Mouse (Mus musculus): ENCODE results near the gene Smdt1. TPM values are rescaled to one million over a fixed set of nuclear protein-coding genes. Genes with fewer than 3 reads are reported as not detected.

Gene Smdt1
- polyA plus RNA-seq, 1 experiment, result 432 TPM

Other genes with a start within 250 kb of the Smdt1 start
- 3.6 and 4.3 TPM in 2 replicates for gene Ccdc134, start 211.0 kb upstream of the Smdt1 start, polyA plus RNA-seq (2012; ENCODE audit: insufficient read depth, insufficient read length, missing spikeins)
- gene Srebf2, start 191.8 kb upstream of the Smdt1 start, polyA plus RNA-seq (2012; ENCODE audit: insufficient read depth, insufficient read length, missing spikeins), result 24.3 and 25.3 TPM in 2 replicates
- not detected in 2 replicates for gene Shisa8, start 126.1 kb upstream of the Smdt1 start, polyA plus RNA-seq (2012; ENCODE audit: insufficient read depth, insufficient read length, missing spikeins)
- gene Tnfrsf13c, start 114.6 kb upstream of the Smdt1 start, polyA plus RNA-seq (2012; ENCODE audit: insufficient read depth, insufficient read length, missing spikeins), result not detected in 2 replicates
- gene Cenpm, start 94.2 kb upstream of the Smdt1 start, polyA plus RNA-seq (2012; ENCODE audit: insufficient read depth, insufficient read length, missing spikeins), result not detected in 2 replicates
- not detected in 2 replicates for gene 1500009C09Rik, start 86.6 kb upstream of the Smdt1 start, polyA plus RNA-seq (2012; ENCODE audit: insufficient read depth, insufficient read length, missing spikeins)
- gene Sept3, start 64.1 kb upstream of the Smdt1 start, polyA plus RNA-seq (2012; ENCODE audit: insufficient read depth, insufficient read length, missing spikeins), result 0.28 TPM in 1 of 2 replicates, not detected in the other
- gene Wbp2nl, start 40.0 kb upstream of the Smdt1 start, polyA plus RNA-seq (2012; ENCODE audit: insufficient read depth, insufficient read length, missing spikeins), result not detected in 2 replicates
- 13.1 and 13.8 TPM in 2 replicates for gene Naga, start within 50 bp of the Smdt1 start, polyA plus RNA-seq (2012; ENCODE audit: insufficient read depth, insufficient read length, missing spikeins)
- 0.52 and 1.5 TPM in 2 replicates for gene Pheta2, start within 50 bp of the Smdt1 start, polyA plus RNA-seq (2012; ENCODE audit: insufficient read depth, insufficient read length, missing spikeins)
- gene Ndufa6, start 15.4 kb downstream of the Smdt1 start, polyA plus RNA-seq (2012; ENCODE audit: insufficient read depth, insufficient read length, missing spikeins), result 2,100 and 2,481 TPM in 2 replicates
- gene Cyp2d22, start 41.3 kb downstream of the Smdt1 start, polyA plus RNA-seq (2012; ENCODE audit: insufficient read depth, insufficient read length, missing spikeins), result 29.8 and 37.1 TPM in 2 replicates
- gene Cyp2d11, start 55.1 kb downstream of the Smdt1 start, polyA plus RNA-seq (2012; ENCODE audit: insufficient read depth, insufficient read length, missing spikeins), result not detected in 2 replicates
- not detected in 2 replicates for gene Cyp2d10, start 68.2 kb downstream of the Smdt1 start, polyA plus RNA-seq (2012; ENCODE audit: insufficient read depth, insufficient read length, missing spikeins)
- 1.3 TPM in 1 of 2 replicates, not detected in the other for gene Cyp2d9, start 94.5 kb downstream of the Smdt1 start, polyA plus RNA-seq (2012; ENCODE audit: insufficient read depth, insufficient read length, missing spikeins)
- gene Cyp2d12, start 216.1 kb downstream of the Smdt1 start, polyA plus RNA-seq (2012; ENCODE audit: insufficient read depth, insufficient read length, missing spikeins), result not detected in 2 replicates